Mouse (Mus musculus) kidney, adult 2 months (tissue): ENCODE measurements around the gene Dsn1.
A peak's percentile ranks its signal among the peaks of the same experiment; 100 is the strongest.

ENCODE experiments used
- CTCF ChIP-seq: fragments of 200-500 bp; conservative IDR thresholded peaks from 2 replicates; pipeline ENCODE4 v1.5.1; 2011; ENCODE audit warnings: low read depth, mild to moderate bottlenecking, control low read depth, low read length, moderate library complexity, mixed read lengths; ENCODE audit not compliant: insufficient read depth, insufficient read length
- POLR2A ChIP-seq: fragments of 200-500 bp; IDR thresholded peaks from one replicate; pipeline ENCODE4 v1.6.1; 2011; ENCODE audit warnings: low read depth, low read length, control low read depth

- TF ChIP-seq CTCF: 0 out of 2 replicates have a peak, but pooled peaks have one; percentile 8
- TF ChIP-seq POLR2A: no peak
These were observed 9.7 kb upstream of the Dsn1 start for GRCm38 (mm10) chr2:157016529-157017270.
